Mouse (Mus musculus): ENCODE data around the gene Pifo. TPM values are rescaled to one million over a fixed set of nuclear protein-coding genes. Genes with fewer than 3 reads are reported as not detected.
A peak's percentile ranks its signal among the peaks of the same experiment; 100 is the strongest.
"Not testable (repeated sequence)": the region's sequence is repeated elsewhere in the genome, so short reads cannot be mapped to it uniquely, and the experiment has no call there.

The Pifo gene
- total RNA-seq (2015): not detected in 2 replicates
- not detected in 2 replicates for total RNA-seq (2017)

DNA sequence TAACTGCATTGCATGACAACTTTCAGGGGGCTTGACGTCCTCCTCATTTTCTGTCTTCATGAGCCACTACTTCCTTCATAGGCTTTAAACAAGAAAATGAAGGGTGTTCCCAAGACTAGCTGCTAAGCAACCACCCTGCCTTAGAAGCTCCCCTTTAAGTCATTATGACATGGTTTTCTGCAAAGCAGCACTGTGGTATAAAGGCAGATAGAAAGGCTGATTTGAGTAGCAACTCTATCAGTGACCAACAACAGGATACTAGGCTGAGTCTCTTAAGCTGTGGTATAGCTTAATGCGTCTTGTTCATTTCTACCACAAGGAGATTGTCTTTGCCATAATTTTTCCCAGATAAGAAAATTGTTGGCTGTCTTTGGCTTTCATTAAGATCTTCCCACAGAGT lies at the start of gene Pifo:
Gene Pifo (minus strand): TSS at position 101 of the 400 bp plus-strand sequence.
- no peak for ATAC-seq (replicated peaks; ENCODE audit: poor library complexity)

GRCm38 (mm10) chr3:106057966-106058365 lies 43.5 kb upstream of the Pifo start:
- no peak for ATAC-seq (replicated peaks; ENCODE audit: poor library complexity)

DNA sequence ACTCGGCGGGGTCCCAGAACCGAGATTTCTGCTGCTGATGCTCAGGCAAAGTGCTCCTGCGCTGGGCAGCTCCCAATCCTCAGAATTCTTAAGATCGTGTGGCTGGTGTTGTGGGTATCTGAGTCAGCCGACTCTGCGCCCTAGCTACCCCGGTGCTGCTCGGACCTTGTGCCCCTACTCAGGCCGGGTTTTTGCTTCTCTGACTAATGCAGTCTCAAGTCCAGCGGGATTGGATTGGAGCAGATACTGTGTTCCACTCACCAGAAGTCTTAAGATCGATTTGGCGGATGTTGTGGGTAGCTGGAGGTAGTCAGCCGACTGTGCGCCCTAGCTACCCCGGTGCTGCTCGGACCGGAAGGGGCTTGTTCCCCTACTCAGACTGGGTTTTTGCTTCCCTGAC lies 37.5 kb upstream of the Pifo start:
- no peak for ATAC-seq (replicated peaks; ENCODE audit: poor library complexity)

- ATAC-seq (replicated peaks; ENCODE audit: poor library complexity): peak; percentile 70; the same call in 1 of the 2 replicates
Observed at GRCm38 (mm10) chr3:106040306-106040705, 25.9 kb upstream of the Pifo start.

- peak; percentile 91 for ATAC-seq (replicated peaks; ENCODE audit: poor library complexity)
Observed at GRCm38 (mm10) chr3:106032781-106033180, 18.3 kb upstream of the Pifo start, which contains the start of gene Chil5. Gene Chil5, minus strand, starts transcription at chr3:106032814.

GRCm38 (mm10) chr3:106024135-106024534 lies 9.7 kb upstream of the Pifo start:
- no peak for ATAC-seq (replicated peaks; ENCODE audit: poor library complexity)

DNA sequence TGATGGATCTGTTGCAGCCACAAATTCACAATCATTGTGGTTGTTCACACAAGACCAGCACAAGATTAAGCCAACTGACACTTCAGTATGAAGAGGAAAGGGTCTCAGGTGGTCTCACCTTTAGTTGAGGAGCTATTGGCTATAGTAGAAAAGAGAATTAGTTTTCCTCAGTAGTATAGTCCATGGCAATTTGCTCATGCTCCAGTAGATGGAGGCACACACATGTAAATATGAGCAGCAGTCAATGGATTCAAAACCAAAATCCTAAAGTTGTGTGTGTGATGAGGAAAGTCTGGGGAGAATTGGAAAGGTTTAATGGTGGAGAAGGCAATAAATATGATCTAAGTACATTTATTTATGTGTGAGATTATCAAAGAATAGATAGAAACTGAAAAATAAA lies 7.4 kb upstream of the Pifo start:
- peak; percentile 57 for ATAC-seq (replicated peaks; ENCODE audit: poor library complexity)

DNA sequence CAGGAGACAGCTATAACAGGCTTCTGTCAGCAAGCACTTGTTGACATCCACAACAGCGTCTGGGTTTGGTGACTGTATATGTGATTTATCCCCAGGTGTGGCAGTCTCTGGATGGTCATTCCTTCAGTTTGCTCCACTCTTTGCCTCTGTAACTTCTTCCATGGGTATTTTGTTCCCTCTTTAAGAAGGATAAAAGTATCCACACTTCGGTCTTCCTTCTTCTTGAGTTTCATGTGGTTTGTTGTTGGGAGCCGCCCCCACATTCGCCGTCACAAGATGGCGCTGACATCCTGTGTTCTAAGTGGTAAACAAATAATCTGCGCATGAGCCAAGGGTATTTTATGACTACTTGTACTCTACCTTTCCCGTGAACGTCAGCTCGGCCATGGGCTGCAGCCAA lies 11.1 kb downstream of the Pifo start:
- ATAC-seq (replicated peaks; ENCODE audit: poor library complexity): not testable (repeated sequence)

GRCm38 (mm10) chr3:106001416-106002370 lies 12.8 kb downstream of the Pifo start:
- peak; percentile 91 for ATAC-seq (replicated peaks; ENCODE audit: poor library complexity)

- ATAC-seq (replicated peaks; ENCODE audit: poor library complexity): peak; percentile 50
Observed at GRCm38 (mm10) chr3:106000707-106001375, 13.6 kb downstream of the Pifo start.

GRCm38 (mm10) chr3:105994730-105995129 lies 19.7 kb downstream of the Pifo start:
- peak; percentile 38 for ATAC-seq (replicated peaks; ENCODE audit: poor library complexity)

- peak; percentile 93 for ATAC-seq (replicated peaks; ENCODE audit: poor library complexity)
Observed at GRCm38 (mm10) chr3:105991653-105992283, 22.7 kb downstream of the Pifo start.

GRCm38 (mm10) chr3:105989611-105990010 lies 24.8 kb downstream of the Pifo start:
- not testable (repeated sequence) for ATAC-seq (replicated peaks; ENCODE audit: poor library complexity)

DNA sequence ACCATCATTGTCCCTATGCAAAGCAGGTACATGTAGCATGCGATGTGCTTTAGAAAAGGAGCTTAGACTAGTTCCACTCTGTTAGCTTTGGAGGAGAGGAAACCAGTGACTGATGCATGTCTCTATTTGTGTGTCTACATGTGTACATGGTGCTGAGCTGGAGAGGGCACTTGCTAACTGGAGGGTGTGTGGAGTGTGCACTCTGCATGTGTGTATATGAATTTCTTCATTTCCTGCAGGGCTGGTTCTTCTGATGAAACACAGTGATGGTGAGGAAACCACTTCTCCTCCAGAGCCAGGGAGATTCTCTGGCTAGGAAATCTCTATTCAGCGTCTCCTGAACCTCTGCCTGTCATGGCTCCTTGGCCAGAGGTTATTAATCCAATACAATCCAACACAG lies 40.3 kb downstream of the Pifo start:
- ATAC-seq (replicated peaks; ENCODE audit: poor library complexity): peak; percentile 95

DNA sequence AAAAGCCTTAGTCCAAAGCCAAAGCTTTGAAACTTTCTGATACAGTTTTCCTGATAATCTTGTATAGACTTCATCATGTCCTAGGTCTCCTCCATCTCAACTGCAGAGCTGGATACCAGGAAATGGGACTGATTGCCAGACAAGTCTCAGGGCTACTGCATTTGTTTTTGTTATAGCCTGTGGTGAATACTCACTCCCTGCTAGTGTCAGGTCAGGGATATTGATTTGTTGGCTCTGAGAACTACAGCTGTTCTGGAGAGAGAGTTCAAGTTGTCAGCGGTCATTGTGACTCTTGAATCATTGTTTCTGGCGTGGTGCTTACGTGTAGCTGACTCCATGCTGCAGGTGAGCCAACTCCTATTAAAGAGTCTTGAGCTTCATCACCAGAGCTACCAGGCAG lies 41.0 kb downstream of the Pifo start, which contains the start of gene Ovgp1:
Gene Ovgp1 (plus strand): TSS at position 301 of the 400 bp plus-strand sequence.
- no peak for ATAC-seq (replicated peaks; ENCODE audit: poor library complexity)

GRCm38 (mm10) chr3:105971831-105972446 lies 42.5 kb downstream of the Pifo start:
- ATAC-seq (replicated peaks; ENCODE audit: poor library complexity): no peak

- ATAC-seq (replicated peaks; ENCODE audit: poor library complexity): 0 out of 2 replicates have a peak, but pooled peaks have one; percentile 20
Observed at GRCm38 (mm10) chr3:105960700-105961099, 53.7 kb downstream of the Pifo start.

GRCm38 (mm10) chr3:105959999-105960398 lies 54.4 kb downstream of the Pifo start, which contains the start of gene Atp5f1:
Gene Atp5f1, minus strand, starts transcription at chr3:105960099.
- no peak for ATAC-seq (replicated peaks; ENCODE audit: poor library complexity)

- peak; percentile 24 for ATAC-seq (replicated peaks; ENCODE audit: poor library complexity)
Observed at GRCm38 (mm10) chr3:105959585-105959984, 54.9 kb downstream of the Pifo start.

GRCm38 (mm10) chr3:105958974-105959580 lies 55.4 kb downstream of the Pifo start, which contains the start of gene Wdr77:
Gene Wdr77, plus strand, starts transcription at chr3:105959369.
- peak; percentile 89 for ATAC-seq (replicated peaks; ENCODE audit: poor library complexity)

All from megakaryocyte progenitor cell, adult 5-6 weeks (primary cell).